Mouse (Mus musculus) cerebellum, adult 11 months (tissue): ENCODE results near the gene Ripply1.
"Not testable (repeated sequence)": the region's sequence is repeated elsewhere in the genome, so short reads cannot be mapped to it uniquely, and the experiment has no call there.

Experiments used
- DNase-seq: peaks from one replicate; pipeline ENCODE4 v3.0.0; 2022

Gene Ripply1

DNA sequence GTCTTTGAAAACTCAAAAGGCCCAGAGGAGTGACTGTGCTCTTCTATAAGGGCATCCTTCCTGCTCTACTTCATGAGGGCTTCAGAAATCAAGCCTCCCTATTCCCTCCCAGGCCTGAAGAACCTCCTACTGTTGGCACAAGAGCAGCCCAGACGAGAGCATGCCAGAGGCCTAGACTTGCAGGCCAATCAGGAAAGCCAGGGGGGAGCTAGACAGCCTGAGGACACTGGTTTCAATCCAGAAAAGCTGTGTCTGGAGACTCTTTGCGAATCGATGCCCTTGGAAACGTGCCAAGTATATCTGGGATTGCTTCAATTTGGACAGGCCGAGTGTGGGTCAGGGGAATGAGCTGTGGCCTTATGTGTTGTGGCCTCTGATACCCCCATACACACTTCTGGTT, 2.8 kb downstream of the Ripply1 start:
- DNase-seq: no peak

DNA sequence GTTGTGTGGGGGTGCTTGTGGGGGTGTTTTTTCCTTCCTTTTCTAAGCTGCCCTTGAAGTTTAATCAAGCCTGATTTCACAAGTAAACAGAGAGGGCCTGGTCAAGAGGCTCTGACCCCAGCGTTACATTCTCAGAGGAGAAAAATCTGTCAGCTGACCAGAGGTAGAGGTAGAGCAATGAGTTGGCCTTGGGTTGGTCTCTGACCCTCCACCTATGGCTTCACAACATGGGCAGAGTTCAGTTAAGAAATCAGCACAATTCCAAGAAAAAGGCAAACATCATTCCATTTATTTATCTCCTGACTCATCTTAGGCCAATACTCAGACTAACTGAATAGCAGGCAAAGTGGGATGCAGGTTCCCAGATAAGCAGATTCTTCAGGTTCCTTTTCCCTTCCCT, 3.3 kb downstream of the Ripply1 start:
- DNase-seq: no peak

DNA sequence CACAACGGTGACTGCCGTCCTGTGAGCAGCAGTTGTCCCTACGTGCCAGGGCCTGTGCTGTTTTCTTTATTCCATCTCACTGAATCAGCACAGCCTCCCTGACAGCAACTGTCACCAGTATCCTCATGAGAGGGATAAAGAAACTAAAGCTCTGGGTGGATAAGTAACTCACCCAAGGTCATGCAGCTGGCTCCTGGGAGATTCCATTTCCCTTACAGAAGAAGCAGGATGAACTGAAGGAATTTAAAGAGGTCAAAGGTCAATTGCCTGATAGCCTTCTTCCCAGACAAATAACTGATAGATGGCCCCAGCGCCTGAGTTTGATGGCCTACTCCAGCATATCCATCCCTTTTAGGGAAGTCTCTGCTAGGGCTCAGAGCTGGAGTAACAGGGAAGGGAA, 4.8 kb downstream of the Ripply1 start:
- no peak for DNase-seq

DNA sequence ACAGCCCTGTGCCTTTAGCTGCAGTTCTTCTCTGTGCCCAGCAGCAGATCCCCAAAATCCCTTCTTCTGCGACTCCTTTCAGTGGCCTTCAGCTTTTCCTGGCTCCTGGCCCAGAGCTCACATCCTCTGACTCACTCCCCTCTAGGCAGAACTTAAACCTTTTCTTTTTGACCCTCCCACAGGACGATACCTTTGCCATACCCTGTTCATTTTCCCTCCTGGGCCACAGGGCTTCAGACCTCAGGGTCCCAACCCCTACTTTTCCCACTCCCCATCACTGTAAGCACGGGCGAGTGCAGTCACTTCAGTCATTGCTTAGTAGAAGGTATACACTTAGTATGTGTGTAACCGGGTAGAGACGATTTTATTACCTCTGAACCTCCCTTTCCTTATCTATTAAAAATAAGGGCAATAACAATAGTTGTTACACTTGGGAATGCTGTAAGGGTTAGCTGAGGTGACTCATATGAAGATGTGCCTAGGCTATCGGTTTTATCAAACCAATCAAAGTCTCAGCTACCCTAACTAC, 7.0 kb downstream of the Ripply1 start:
- DNase-seq: no peak

DNA sequence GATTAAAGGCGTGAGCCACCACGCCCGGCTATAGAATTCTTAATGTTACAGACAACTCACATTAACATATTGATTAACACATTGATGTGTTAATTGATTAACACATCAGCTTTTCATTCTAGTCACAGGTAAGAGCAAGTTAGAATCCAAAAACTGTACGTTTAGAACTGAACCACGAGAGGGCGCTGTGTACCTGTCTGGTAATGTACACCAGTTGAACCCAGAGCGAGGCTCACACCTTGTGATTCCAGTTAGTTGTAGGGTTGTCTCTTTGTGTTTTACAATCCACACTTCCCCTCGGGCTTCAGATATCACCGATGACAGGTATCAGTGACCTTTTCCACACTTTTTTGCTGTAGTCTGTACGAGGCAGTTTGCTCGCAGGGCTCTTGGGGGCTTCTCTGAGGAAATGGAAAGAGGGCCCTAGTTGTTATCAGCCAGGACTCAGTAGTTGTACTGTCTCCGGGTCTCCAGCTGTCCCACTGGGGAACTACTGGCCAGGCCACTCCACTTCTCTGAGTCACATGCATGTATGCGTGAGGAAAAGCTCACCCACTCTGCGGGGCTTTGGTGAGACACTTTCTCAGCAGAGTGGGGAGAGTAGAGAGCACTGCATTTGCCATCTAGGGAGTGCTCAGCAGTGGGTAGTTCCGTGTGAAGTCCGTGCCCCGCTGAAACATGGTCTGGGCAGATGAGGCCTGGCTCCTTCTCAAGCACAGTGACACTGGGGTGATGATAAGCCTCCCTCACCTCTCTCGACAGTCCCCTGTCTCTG, 7.7 kb downstream of the Ripply1 start:
- peak; percentile 24 for DNase-seq

DNA sequence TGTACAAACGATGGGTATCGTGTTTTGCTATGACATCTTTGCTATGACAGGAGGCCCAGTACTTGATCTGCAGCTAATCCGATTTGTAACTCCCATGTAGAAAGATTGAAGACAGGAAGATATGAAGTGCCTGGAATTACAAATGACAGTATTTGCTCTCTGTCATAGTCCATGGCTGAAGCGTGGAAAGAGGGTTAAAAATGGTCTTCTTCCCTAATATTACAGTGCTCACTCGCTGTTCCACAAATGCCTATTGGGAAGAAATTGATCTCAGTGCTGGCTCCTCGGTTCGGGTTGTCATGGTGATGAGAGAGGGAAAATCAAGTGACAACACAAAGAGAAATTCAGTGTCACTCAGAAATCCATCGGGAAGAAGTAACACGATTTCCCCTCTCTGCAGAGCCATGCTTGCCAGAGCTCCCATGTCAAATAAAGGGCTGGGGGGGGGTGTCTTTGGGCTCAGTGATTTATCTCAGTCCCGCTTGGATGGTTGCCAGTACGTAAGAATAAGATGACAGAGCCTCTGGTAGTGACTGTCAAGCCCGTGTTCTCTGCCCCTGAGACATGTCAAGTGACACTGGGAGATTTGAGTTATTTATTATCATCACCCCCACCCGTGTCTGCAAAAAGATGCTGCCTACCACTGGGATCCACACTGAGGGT, 12.0 kb downstream of the Ripply1 start:
- no peak for DNase-seq

GRCm38 (mm10) chrX:139762546-139762945, 19.6 kb downstream of the Ripply1 start:
- no peak for DNase-seq

DNA sequence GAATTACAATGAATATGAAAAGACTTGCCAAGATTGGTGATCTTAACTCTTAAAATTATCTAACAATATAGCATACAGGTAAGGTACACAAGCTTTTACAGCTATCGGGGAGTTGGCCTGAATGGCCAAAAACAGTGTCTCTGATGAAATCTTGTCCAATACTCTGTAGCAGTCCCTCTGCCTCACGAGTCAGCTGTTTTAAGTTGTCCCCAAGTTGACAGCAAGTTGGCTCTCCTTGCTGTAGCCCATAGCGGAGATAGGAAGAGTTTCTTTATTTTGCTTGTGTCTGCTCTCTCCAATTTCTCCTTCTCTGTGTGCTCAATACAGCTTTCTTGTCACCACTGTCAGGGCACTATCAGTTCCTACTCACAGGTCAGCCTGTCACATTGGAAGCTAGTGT, 23.5 kb downstream of the Ripply1 start:
- DNase-seq: not testable (repeated sequence)

GRCm38 (mm10) chrX:139751855-139752254, 30.3 kb downstream of the Ripply1 start:
- DNase-seq: peak; percentile 30

- DNase-seq: no peak
Observed at GRCm38 (mm10) chrX:139737066-139737465, 45.1 kb downstream of the Ripply1 start.

- DNase-seq: no peak
Observed at GRCm38 (mm10) chrX:139730541-139730940, 51.6 kb downstream of the Ripply1 start.
